Mouse (Mus musculus) urinary bladder, postnatal 25 days (tissue): ENCODE measurements around the gene Olfr477.
"Not testable (repeated sequence)": the region's sequence is repeated elsewhere in the genome, so short reads cannot be mapped to it uniquely, and the experiment has no call there.

Source experiments
- DNase-seq: peaks from one replicate; pipeline ENCODE4 v3.0.0; 2022; ENCODE audit warnings: low spot score

Gene Olfr477

DNA sequence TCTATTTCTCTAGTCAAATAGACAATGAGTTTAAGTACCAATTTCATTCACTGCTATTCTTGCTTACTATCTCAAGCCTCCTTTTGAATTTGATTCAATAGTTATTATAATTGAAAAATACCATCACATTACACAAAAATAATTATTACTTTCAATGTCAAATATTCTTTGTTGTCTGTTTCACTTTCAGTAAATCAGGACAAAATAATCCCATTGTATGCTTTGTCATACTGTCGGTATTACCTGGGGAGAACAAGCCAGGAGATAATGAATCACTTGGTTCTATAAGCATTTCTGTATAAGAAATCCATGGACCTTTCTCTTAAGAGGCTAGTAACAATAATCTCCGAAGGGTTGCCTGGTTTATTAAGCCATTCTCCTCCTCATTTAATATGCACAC is at the start of gene Olfr477:
Gene Olfr477, plus strand, starts transcription at position 301 of the 400 bp plus-strand sequence.
- no peak for DNase-seq

DNA sequence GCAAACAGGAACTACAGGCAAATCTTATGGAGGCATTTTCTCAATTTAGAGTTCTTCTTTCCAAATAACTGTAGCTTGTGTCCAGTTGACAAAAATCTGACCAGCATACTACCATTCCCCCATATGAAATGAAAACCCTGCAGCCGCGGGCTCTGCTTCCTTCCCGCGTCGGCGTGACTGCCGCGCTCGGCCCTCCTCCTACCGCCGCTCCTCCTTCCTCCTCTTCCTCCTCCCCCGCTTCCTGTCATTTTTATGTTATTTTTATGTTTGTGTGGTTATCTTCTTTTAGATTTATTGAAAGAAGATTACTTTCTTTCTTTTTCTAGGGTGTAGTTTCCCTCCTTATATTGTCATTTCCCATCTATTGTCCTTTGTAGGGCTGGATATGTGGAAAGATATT is 34.0 kb upstream of the Olfr477 start:
- DNase-seq = not testable (repeated sequence)

DNA sequence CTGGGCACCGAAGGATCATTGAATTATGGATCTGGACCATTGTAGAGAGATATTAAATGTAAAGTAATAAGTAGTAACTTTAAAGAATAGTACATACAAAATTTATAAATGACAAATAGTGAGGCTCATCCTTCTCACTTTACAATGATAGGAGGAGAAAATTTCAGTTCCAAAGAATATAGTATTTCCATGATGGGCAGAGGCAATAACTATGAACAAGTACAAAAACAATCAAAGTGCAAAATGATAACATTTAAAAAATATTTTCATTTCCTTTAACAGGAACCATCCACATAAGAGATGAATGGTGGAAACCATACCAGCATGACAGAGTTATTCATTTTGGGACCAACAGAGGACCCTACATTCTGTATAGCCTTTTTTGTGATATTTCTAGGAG is 32.1 kb upstream of the Olfr477 start, which contains the start of gene Olfr474:
Gene Olfr474, plus strand, starts transcription at position 301 of the 400 bp plus-strand sequence.
- DNase-seq = no peak

DNA sequence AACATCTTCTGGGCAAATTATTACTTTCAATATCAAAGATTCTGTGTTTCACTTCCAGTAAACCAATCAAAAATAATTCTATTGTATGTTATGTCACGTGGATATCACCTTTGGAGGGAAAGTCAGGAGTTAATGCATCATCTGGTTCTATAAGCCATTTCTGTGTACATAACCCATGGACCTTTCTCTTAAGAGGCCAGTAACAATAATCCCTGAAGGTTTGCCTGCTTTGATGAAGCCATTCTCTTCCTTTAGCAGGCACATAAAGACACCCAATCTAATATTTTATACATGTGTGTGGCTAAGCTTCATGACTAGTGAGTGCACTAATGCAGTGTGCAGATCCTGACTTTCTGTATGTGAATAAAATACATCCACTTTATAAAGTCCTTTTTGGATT is 22.0 kb upstream of the Olfr477 start, which contains the start of gene Olfr476:
Gene Olfr476, plus strand, starts transcription at position 301 of the 400 bp plus-strand sequence.
- DNase-seq = no peak

DNA sequence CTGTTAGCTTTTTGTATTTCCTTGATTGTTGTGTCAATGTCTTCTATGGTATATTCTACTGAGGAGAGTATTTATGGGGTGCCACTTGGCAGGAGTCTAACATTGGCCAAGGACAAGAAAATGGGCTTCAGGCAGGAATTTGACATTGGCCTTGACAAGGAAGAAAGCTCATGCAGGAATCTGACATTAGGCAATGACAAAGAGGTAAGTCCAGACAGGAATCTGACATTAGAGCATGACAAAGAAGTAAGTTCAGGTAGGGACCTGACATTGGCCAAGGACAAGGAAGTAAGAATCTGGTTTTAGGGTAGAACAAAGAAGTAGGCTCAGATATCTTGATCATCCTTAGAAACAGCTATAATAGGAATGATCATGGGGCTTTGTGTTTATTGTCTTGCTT is 27.8 kb downstream of the Olfr477 start:
- not testable (repeated sequence) for DNase-seq

DNA sequence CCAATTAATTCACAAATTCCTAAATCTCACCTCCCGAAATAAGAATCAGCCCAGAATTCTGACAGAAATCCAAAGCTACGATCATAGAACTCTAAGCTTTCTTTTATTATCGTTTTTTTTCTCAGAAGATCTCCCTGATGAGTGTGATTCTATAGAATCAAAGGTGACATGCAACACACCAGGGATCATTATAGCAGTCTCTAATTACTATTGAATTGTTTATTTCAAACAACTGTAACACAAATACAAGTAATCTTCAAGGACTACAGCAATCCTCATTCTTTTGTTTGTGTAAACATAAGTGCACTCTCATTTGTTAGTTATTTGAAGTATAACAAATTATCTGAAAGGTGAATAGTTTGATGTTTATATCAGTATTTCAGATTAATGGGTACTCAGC is 47.4 kb downstream of the Olfr477 start, which contains the start of gene Olfr478:
Gene Olfr478, minus strand, starts transcription at position 101 of the 400 bp plus-strand sequence.
- no peak for DNase-seq
